In the genomic region with DNA sequence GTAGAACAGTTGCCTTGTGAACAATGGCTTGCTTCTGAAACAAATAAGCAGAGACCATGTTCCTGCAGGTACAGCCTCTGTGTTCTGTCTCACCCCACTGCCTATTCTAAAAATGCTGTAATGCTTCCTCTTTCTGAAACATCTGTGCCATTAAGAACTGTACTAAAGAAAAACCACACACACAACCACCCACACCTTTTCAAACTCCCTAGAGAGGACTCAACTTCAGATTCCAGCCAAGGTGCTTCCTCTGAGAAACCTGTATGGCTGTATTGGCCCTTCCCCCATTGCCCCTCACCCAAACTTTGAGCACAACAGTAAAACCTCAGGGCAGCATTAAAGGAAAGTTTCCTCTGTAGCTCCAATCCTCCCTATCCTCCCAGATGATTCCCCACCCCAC, we compare ENCODE assay signal across 20 mouse cellular contexts. TPM values are rescaled to one million over a fixed set of nuclear protein-coding genes. Genes with fewer than 3 reads are reported as not detected.
A peak's percentile ranks its signal among the peaks of the same experiment; 100 is the strongest.
DNase-seq lines count a peak whose midpoint lies in the region; ATAC-seq and TF ChIP-seq lines count a peak whose summit lies in the region.
"Had no signal": no experiment of that assay in that cellular context is flagged by ENCODE, and none has a peak within 500 bp of the region (broad histone marks: within the 10 kb centered on the region; RNA-seq: fewer than 3 reads in every experiment).

No protein-coding gene starts in this region.

- TF ChIP-seq POLR2A in CH12.LX (IDR thresholded peaks at IDR 0.05; ENCODE audit: low read depth, low read length) = no peak; the same call in 1 of the 2 replicates

- H3K9ac ChIP-seq in CH12.LX (ENCODE audit: insufficient read depth, low read depth) = no peak overlapping the region
- no peak overlapping the region for H3K9ac ChIP-seq in midbrain, embryonic 13.5 days (replicated peaks)
- H3K9ac ChIP-seq in midbrain, embryonic 15.5 days = no peak overlapping the region
- H3K9ac ChIP-seq: embryonic facial prominence, embryonic 13.5 days; forebrain, embryonic 12.5 days; heart, embryonic 13.5 days; hindbrain, embryonic 12.5 days had no signal

- dilution Hi-C loops in CH12.LX (cut with MboI; ENCODE audit: extremely low pct_ligation_motif_present, extremely low pct_unique_long_range_greater_than_20kb, low sequenced_read_pairs) = no loop called here

- H3K4me3 ChIP-seq in CH12.LX (replicated peaks in 1 of 3; ENCODE audit: low read depth in 2 of 3, low read length in 2 of 3, poor library complexity in 1 of 3) = no peak overlapping the region
- H3K4me3 ChIP-seq in midbrain, embryonic 13.5 days (replicated peaks) = no peak overlapping the region
- no peak overlapping the region for H3K4me3 ChIP-seq in midbrain, embryonic 15.5 days
- H3K4me3 ChIP-seq: embryonic facial prominence, embryonic 13.5 days; forebrain, embryonic 12.5 days; heart, embryonic 13.5 days; hindbrain, embryonic 12.5 days had no signal

- H3K4me1 ChIP-seq in CH12.LX (ENCODE audit: control insufficient read depth in 1 of 2, insufficient read depth in 2 of 2) = peaks cover 15 to 46% of the 10 kb centered on the region in 2 experiments
- no peaks in the 10 kb centered on the region for H3K4me1 ChIP-seq in midbrain, embryonic 13.5 days (replicated peaks)
- no peaks in the 10 kb centered on the region for H3K4me1 ChIP-seq in midbrain, embryonic 15.5 days
- H3K4me1 ChIP-seq: forebrain, embryonic 12.5 days; heart, embryonic 13.5 days; hindbrain, embryonic 12.5 days had no signal

- H3K4me2 ChIP-seq in CH12.LX (ENCODE audit: insufficient read depth, low read depth, poor library complexity, severe bottlenecking) = peak overlapping the region; percentile 71
- no peak overlapping the region for H3K4me2 ChIP-seq in midbrain, embryonic 13.5 days (replicated peaks)
- no peak overlapping the region for H3K4me2 ChIP-seq in midbrain, embryonic 15.5 days
- H3K4me2 ChIP-seq: embryonic facial prominence, embryonic 13.5 days; forebrain, embryonic 12.5 days; heart, embryonic 13.5 days; hindbrain, embryonic 12.5 days had no signal

- in situ Hi-C loops in CH12.LX (cut with MboI; ENCODE audit: low pct_ligation_motif_present, low pct_unique_long_range_greater_than_20kb, low sequenced_read_pairs) = no loop called here

- no peak for TF ChIP-seq CTCF in CH12.LX (conservative IDR thresholded peaks at IDR 0.05 in 1 of 2, IDR thresholded peaks at IDR 0.05 in 1 of 2; ENCODE audit: low read depth in 2 of 2, low read length in 2 of 2)

- H3K27ac ChIP-seq in CH12.LX (ENCODE audit: insufficient read depth, low read depth) = peak overlapping the region; percentile 71; the same call in 1 of the 2 replicates
- no peak overlapping the region for H3K27ac ChIP-seq in midbrain, embryonic 13.5 days
- no peak overlapping the region for H3K27ac ChIP-seq in midbrain, embryonic 15.5 days
- H3K27ac ChIP-seq: embryonic facial prominence, embryonic 13.5 days; forebrain, embryonic 12.5 days; heart, embryonic 13.5 days; hindbrain, embryonic 12.5 days had no signal

- peak; percentile 36 for DNase-seq in lung, postnatal 36 days
- no peak for DNase-seq in lung, adult 18-20 months
- DNase-seq in CH12.LX (ENCODE audit: extremely low read depth) = peak; percentile 89
- peak; percentile 87 for DNase-seq in splenic B cell, adult 2 months (ENCODE audit: low read depth, low spot score)
- DNase-seq: adrenal gland, postnatal 14 days; cerebellum, adult 8-10 months; cerebellum, postnatal 14 days; gastrocnemius, postnatal 14 days; heart, postnatal 36 days had no signal

- H3K27me3 ChIP-seq in CH12.LX (replicated peaks) = peaks cover 12% of the 10 kb centered on the region
- H3K27me3 ChIP-seq in splenic B cell, adult 2 months (ENCODE audit: control insufficient read depth, insufficient read depth, low read length, poor library complexity, severe bottlenecking) = no peaks in the 10 kb centered on the region
- no peaks in the 10 kb centered on the region for H3K27me3 ChIP-seq in midbrain, embryonic 13.5 days
- no peaks in the 10 kb centered on the region for H3K27me3 ChIP-seq in midbrain, embryonic 15.5 days (replicated peaks)
- H3K27me3 ChIP-seq: embryonic facial prominence, embryonic 13.5 days; forebrain, embryonic 12.5 days; heart, embryonic 13.5 days; hindbrain, embryonic 12.5 days had no signal

- H3K36me3 ChIP-seq in CH12.LX (replicated peaks in 1 of 2; ENCODE audit: control insufficient read depth in 1 of 2, insufficient read depth in 1 of 2, low read length in 1 of 2) = no peaks in the 10 kb centered on the region
- H3K36me3 ChIP-seq in splenic B cell, adult 2 months (ENCODE audit: control insufficient read depth, insufficient read depth, low read length, poor library complexity, severe bottlenecking) = no peaks in the 10 kb centered on the region
- H3K36me3 ChIP-seq in midbrain, embryonic 13.5 days = no peaks in the 10 kb centered on the region
- H3K36me3 ChIP-seq in midbrain, embryonic 15.5 days (replicated peaks) = no peaks in the 10 kb centered on the region
- H3K36me3 ChIP-seq: embryonic facial prominence, embryonic 13.5 days; forebrain, embryonic 12.5 days; heart, embryonic 13.5 days; hindbrain, embryonic 12.5 days had no signal

- no peaks in the 10 kb centered on the region for H3K9me3 ChIP-seq in CH12.LX (replicated peaks; ENCODE audit: low read length)
- no peaks in the 10 kb centered on the region for H3K9me3 ChIP-seq in midbrain, embryonic 13.5 days
- H3K9me3 ChIP-seq in midbrain, embryonic 15.5 days = no peaks in the 10 kb centered on the region
- H3K9me3 ChIP-seq: embryonic facial prominence, embryonic 13.5 days; forebrain, embryonic 12.5 days; heart, embryonic 13.5 days; hindbrain, embryonic 12.5 days had no signal

- 0 out of 2 replicates have a peak, but pooled peaks have one; percentile 53 for ATAC-seq in monocyte, adult 5-6 weeks (replicated peaks; ENCODE audit: insufficient number of reproducible peaks, low FRiP score, low TSS enrichment, poor library complexity, severe bottlenecking)
- ATAC-seq in midbrain, embryonic 13.5 days = no peak
- ATAC-seq in midbrain, embryonic 15.5 days (replicated peaks) = no peak
- ATAC-seq: CD4-positive, CD25-positive, alpha-beta regulatory T cell, adult 4 months; forebrain, embryonic 16.5 days; inflammation-experienced regulatory T-cells, adult 6 months had no signal

- peak; percentile 15 for TF ChIP-seq RAD21 in CH12.LX (IDR thresholded peaks at IDR 0.05; ENCODE audit: low read depth, low read length)

- H3K79me2 ChIP-seq in CH12.LX (replicated peaks; ENCODE audit: control insufficient read depth, extremely low read depth, insufficient read depth, poor library complexity, severe bottlenecking) = no peaks in the 10 kb centered on the region

- TF ChIP-seq EP300 in CH12.LX (IDR thresholded peaks at IDR 0.05; ENCODE audit: low read length) = peak; percentile 98

TF ChIP-seq in CH12.LX, 34 proteins besides CTCF, POLR2A, EP300 and RAD21 (continues in another document):
- TF ChIP-seq MAFK (IDR thresholded peaks at IDR 0.05; ENCODE audit: insufficient replicate concordance, low read length) (peak; percentile 90), HCFC1 (IDR thresholded peaks at IDR 0.05; ENCODE audit: low read depth, low read length) (no peak), USF2 (conservative IDR thresholded peaks at IDR 0.05; ENCODE audit: low read depth, low read length) (no peak), POLR2AphosphoS2 (IDR thresholded peaks at IDR 0.05; ENCODE audit: low read depth, low read length) (no peak), USF1 (IDR thresholded peaks at IDR 0.05; ENCODE audit: low read depth, low read length) (no peak), E2F4 (IDR thresholded peaks at IDR 0.05; ENCODE audit: insufficient replicate concordance, low read depth, low read length) (no peak), MXI1 (IDR thresholded peaks at IDR 0.05; ENCODE audit: low read depth, low read length) (no peak), NELFE (IDR thresholded peaks at IDR 0.05; ENCODE audit: low read depth, low read length) (no peak), MAX (IDR thresholded peaks at IDR 0.05; ENCODE audit: low read length) (no peak), GABPA (IDR thresholded peaks at IDR 0.05; ENCODE audit: insufficient replicate concordance, low read depth, low read length) (no peak), SMC3 (IDR thresholded peaks at IDR 0.05; ENCODE audit: low read depth, low read length) (no peak; the same call in 1 of the 2 replicates), ZMIZ1 (IDR thresholded peaks at IDR 0.05; ENCODE audit: low read depth, low read length) (no peak), MAZ (IDR thresholded peaks at IDR 0.05; ENCODE audit: low read depth, low read length) (0 out of 2 replicates have a peak, but pooled peaks have one; percentile 61), KAT2A (IDR thresholded peaks at IDR 0.05; ENCODE audit: insufficient replicate concordance, low read length) (no peak), SIN3A (IDR thresholded peaks at IDR 0.05; ENCODE audit: low read length) (no peak), ZNF384 (IDR thresholded peaks at IDR 0.05; ENCODE audit: low read depth, low read length) (no peak), UBTF (IDR thresholded peaks at IDR 0.05; ENCODE audit: low read depth, low read length) (no peak), TBP (conservative IDR thresholded peaks at IDR 0.05; ENCODE audit: low read depth, low read length) (peak; percentile 72; the same call in 1 of the 2 replicates), ELF1 (IDR thresholded peaks at IDR 0.05; ENCODE audit: low read depth, low read length) (no peak), ZKSCAN1 (IDR thresholded peaks at IDR 0.05; ENCODE audit: borderline replicate concordance, low read depth, low read length) (no peak), CHD1 (IDR thresholded peaks at IDR 0.05; ENCODE audit: low read depth, low read length) (no peak), ETS1 (conservative IDR thresholded peaks at IDR 0.05; ENCODE audit: low read depth, low read length) (peak; percentile 85), JUN (IDR thresholded peaks at IDR 0.05; ENCODE audit: insufficient read depth, low read depth, low read length) (peak; percentile 73), TCF12 (IDR thresholded peaks at IDR 0.05; ENCODE audit: low read depth, low read length) (peak; percentile 98), MEF2A (IDR thresholded peaks at IDR 0.05; ENCODE audit: borderline replicate concordance, low read depth, low read length) (peak; percentile 94), RCOR1 (conservative IDR thresholded peaks at IDR 0.05; ENCODE audit: low read depth, low read length) (peak; percentile 93), ZC3H11A (IDR thresholded peaks at IDR 0.05; ENCODE audit: low read depth, low read length) (no peak), IRF4 (IDR thresholded peaks at IDR 0.05; ENCODE audit: low read depth, low read length) (peak; percentile 94)

RNA-seq across cellular contexts. Expression of gene Bend5, which starts 15.0 kb away (rescaled TPM):
- total RNA-seq in CH12.LX (2012; rRNA removed) = 21.8 and 27.1 TPM in 2 replicates
- total RNA-seq in CH12.LX (2014; rRNA removed) = 14.8 and 15.6 TPM in 2 replicates
- polyA plus RNA-seq in CH12.LX (2012; ENCODE audit: insufficient read length, low read depth) = 19.3 and 25.9 TPM in 2 replicates
- 4.9 to 11.6 TPM (median 9.2 TPM) in 3 replicates for total RNA-seq in monocyte, adult 5-6 weeks (2017)
- 71.3 and 71.6 TPM in 2 replicates for polyA plus RNA-seq in midbrain, embryonic 13.5 days (2015; fragmentation: Nextera tagmentation; extraction: Ambion mirVana)
- 77.5 and 78.7 TPM in 2 replicates for polyA plus RNA-seq in midbrain, embryonic 15.5 days (2015; fragmentation: Nextera tagmentation; extraction: Ambion mirVana)
- total RNA-seq: MEL had no signal

Comparison
In these comparisons a context has a peak if more than half of its experiments do, and no peak if none do; other contexts are left out.
1. DNase-seq: peak in lung, postnatal 36 days (single experiment), CH12.LX (single experiment) and splenic B cell, adult 2 months (single experiment); none in lung, adult 18-20 months (0 of 2).